Mouse (Mus musculus): ENCODE data around the gene Gm5741. TPM values are rescaled to one million over a fixed set of nuclear protein-coding genes. Genes with fewer than 3 reads are reported as not detected.

Gene Gm5741
- total RNA-seq, 1 experiment from 2014 or later, result not detected

- no peak for ATAC-seq (replicated peaks; ENCODE audit: low read depth, poor library complexity, severe bottlenecking)
Observed at GRCm38 (mm10) chr8:85033867-85034266, 33.9 kb downstream of the Gm5741 start.

- ATAC-seq (replicated peaks; ENCODE audit: low read depth, poor library complexity, severe bottlenecking), result no peak
Observed at GRCm38 (mm10) chr8:85032622-85033311, 35.0 kb downstream of the Gm5741 start.

GRCm38 (mm10) chr8:85029271-85029670 lies 38.5 kb downstream of the Gm5741 start:
- ATAC-seq (replicated peaks; ENCODE audit: low read depth, poor library complexity, severe bottlenecking), result no peak

- ATAC-seq (replicated peaks; ENCODE audit: low read depth, poor library complexity, severe bottlenecking), result no peak
Observed at GRCm38 (mm10) chr8:85027922-85028321, 39.9 kb downstream of the Gm5741 start.

- no peak for ATAC-seq (replicated peaks; ENCODE audit: low read depth, poor library complexity, severe bottlenecking)
Observed at GRCm38 (mm10) chr8:85027516-85027855, 40.3 kb downstream of the Gm5741 start.

- peak; percentile 80 for ATAC-seq (replicated peaks; ENCODE audit: low read depth, poor library complexity, severe bottlenecking)
Observed at GRCm38 (mm10) chr8:85026670-85027515, 40.9 kb downstream of the Gm5741 start, which contains the start of gene Trir. Trir (plus strand) TSS chr8:85026823.

- ATAC-seq (replicated peaks; ENCODE audit: low read depth, poor library complexity, severe bottlenecking), result peak; percentile 86
Observed at GRCm38 (mm10) chr8:85025098-85025932, 42.5 kb downstream of the Gm5741 start, which contains the start of gene Asna1. Asna1 (minus strand) TSS chr8:85025281.

- ATAC-seq (replicated peaks; ENCODE audit: low read depth, poor library complexity, severe bottlenecking), result no peak
Observed at GRCm38 (mm10) chr8:85023846-85024245, 43.9 kb downstream of the Gm5741 start.

- no peak for ATAC-seq (replicated peaks; ENCODE audit: low read depth, poor library complexity, severe bottlenecking)
Observed at GRCm38 (mm10) chr8:85021514-85022055, 46.2 kb downstream of the Gm5741 start.

Other genes starting within 250 kb of the Gm5741 start
- gene Dand5, start 245.2 kb downstream of the Gm5741 start, total RNA-seq (2017), result 2.8 and 4.1 TPM in 2 replicates
- 56.5 and 63.7 TPM in 2 replicates for gene Gadd45gip1, start 236.5 kb downstream of the Gm5741 start, total RNA-seq (2017)
- 30.0 and 45.4 TPM in 2 replicates for gene Rad23a, start 227.3 kb downstream of the Gm5741 start, total RNA-seq (2017)
- 1,972 and 2,060 TPM in 2 replicates for gene Calr, start 221.0 kb downstream of the Gm5741 start, total RNA-seq (2017)
- 130 and 162 TPM in 2 replicates for gene Farsa, start 211.0 kb downstream of the Gm5741 start, total RNA-seq (2017)
- gene Syce2, start 195.9 kb downstream of the Gm5741 start, total RNA-seq (2017), result 138 and 142 TPM in 2 replicates
- gene Gcdh, start 174.1 kb downstream of the Gm5741 start, total RNA-seq (2017), result 16.4 and 25.2 TPM in 2 replicates
- 71.2 and 79.8 TPM in 2 replicates for gene Klf1, start 166.1 kb downstream of the Gm5741 start, total RNA-seq (2017)
- 41.0 and 47.0 TPM in 2 replicates for gene Dnase2a, start 159.4 kb downstream of the Gm5741 start, total RNA-seq (2017)
- gene Mast1, start 130.6 kb downstream of the Gm5741 start, total RNA-seq (2017), result not detected in 2 replicates
- gene Rtbdn, start 121.0 kb downstream of the Gm5741 start, total RNA-seq (2017), result not detected in 2 replicates
- gene Gm49661, start 98.5 kb downstream of the Gm5741 start, total RNA-seq (2017), result not detected in 2 replicates
- 631 and 634 TPM in 2 replicates for gene Prdx2, start 98.4 kb downstream of the Gm5741 start, total RNA-seq (2017)
- 95.8 and 148 TPM in 2 replicates for gene Rnaseh2a, start 98.2 kb downstream of the Gm5741 start, total RNA-seq (2017)
- gene Junb, start 89.3 kb downstream of the Gm5741 start, total RNA-seq (2017), result 82.2 and 102 TPM in 2 replicates
- 9.2 and 13.5 TPM in 2 replicates for gene Hook2, start 77.4 kb downstream of the Gm5741 start, total RNA-seq (2017)
- not detected in 2 replicates for gene Best2, start 53.5 kb downstream of the Gm5741 start, total RNA-seq (2017)
- gene Asna1, start 42.7 kb downstream of the Gm5741 start, total RNA-seq (2017), result 52.3 and 52.6 TPM in 2 replicates
- gene Trir, start 41.2 kb downstream of the Gm5741 start, total RNA-seq (2017), result 202 and 410 TPM in 2 replicates
- 15.5 and 23.2 TPM in 2 replicates for gene Tnpo2, start 31.1 kb downstream of the Gm5741 start, total RNA-seq (2017)
- 3.9 and 8.4 TPM in 2 replicates for gene Fbxw9, start 7.9 kb downstream of the Gm5741 start, total RNA-seq (2017)
- gene Dhps, start 3.8 kb upstream of the Gm5741 start, total RNA-seq (2017), result 29.8 and 34.1 TPM in 2 replicates
- gene Wdr83os, start 12.8 kb upstream of the Gm5741 start, total RNA-seq (2017), result 52.3 and 58.1 TPM in 2 replicates
- gene Wdr83, start 13.3 kb upstream of the Gm5741 start, total RNA-seq (2017), result 25.7 and 26.7 TPM in 2 replicates
- 39.6 and 42.0 TPM in 2 replicates for gene Man2b1, start 15.3 kb upstream of the Gm5741 start, total RNA-seq (2017)
- not detected in 2 replicates for gene Zfp791, start 55.1 kb upstream of the Gm5741 start, total RNA-seq (2017)
- not detected in 2 replicates for gene Cks1brt, start 83.9 kb upstream of the Gm5741 start, total RNA-seq (2017)
- gene Olfr371, start 158.0 kb upstream of the Gm5741 start, total RNA-seq (2017), result not detected in 2 replicates
- gene Orc6, start 231.7 kb upstream of the Gm5741 start, total RNA-seq (2017), result 106 and 117 TPM in 2 replicates
- 137 and 140 TPM in 2 replicates for gene Vps35, start 231.8 kb upstream of the Gm5741 start, total RNA-seq (2017)